Mouse (Mus musculus) midbrain, embryonic 10.5 days (tissue): ENCODE data around the gene 1700007K13Rik. TPM values are rescaled to one million over a fixed set of nuclear protein-coding genes. Genes with fewer than 3 reads are reported as not detected.
"Not testable (repeated sequence)": the region's sequence is repeated elsewhere in the genome, so short reads cannot be mapped to it uniquely, and the experiment has no call there.

ENCODE experiments used
- DNase-seq: peaks from one replicate; pipeline ENCODE4 v3.0.0-alpha.2; 2017; ENCODE audit warnings: low spot score
- H3K27ac ChIP-seq: fragments of 300-500 bp; sonication (generic); replicated peaks from 2 replicates; pipeline ENCODE4 v1.5.1; 2016; ENCODE audit warnings: mild to moderate bottlenecking
- H3K27me3 ChIP-seq: fragments of 300-500 bp; sonication (generic); 2 replicates; pipeline ENCODE4 v1.6.1; 2016; ENCODE audit warnings: low read depth, mild to moderate bottlenecking; ENCODE audit not compliant: poor library complexity, severe bottlenecking
- H3K36me3 ChIP-seq: fragments of 300-500 bp; sonication (generic); 2 replicates; pipeline ENCODE4 v1.6.1; 2016; ENCODE audit warnings: mild to moderate bottlenecking, moderate library complexity
- H3K4me1 ChIP-seq: fragments of 300-500 bp; sonication (generic); 2 replicates; pipeline ENCODE4 v1.6.1; 2016
- H3K4me3 ChIP-seq: fragments of 300-500 bp; sonication (generic); 2 replicates; pipeline ENCODE4 v1.5.1; 2016; ENCODE audit warnings: mild to moderate bottlenecking, moderate library complexity
- H3K9me3 ChIP-seq: fragments of 300-500 bp; sonication (generic); replicated peaks from 2 replicates; pipeline ENCODE4 v1.6.1; 2016; ENCODE audit warnings: mild to moderate bottlenecking
- WGBS: fragments of 180-500 bp; shearing (Covaris S2); methylation state at CpG from one replicate; pipeline ENCODE4 v1.1.7; 2016; 5-methylcytosine and 5-hydroxymethylcytosine counted together
- polyA plus RNA-seq: library from polyadenylated mRNA; unstranded; fragments of >200 nt; fragmentation: Nextera tagmentation; extraction: Ambion mirVana; gene quantifications from 2 replicates; pipeline ENCODE4 v1.2.1, GENCODE M21; 2016

Gene 1700007K13Rik
- polyA plus RNA-seq, 1 experiment from 2014 or later = 0.94 TPM

GRCm38 (mm10) chr2:28495801-28496595 is 29.9 kb upstream of the 1700007K13Rik start:
- Histone ChIP-seq H3K4me1 (no peaks in the 10 kb centered on the region; the same call in 1 of the 2 replicates), H3K9me3 (no peaks in the 10 kb centered on the region), H3K27me3 (no peaks in the 10 kb centered on the region), H3K4me3 (no peak overlapping the region), H3K27ac (no peak overlapping the region), H3K36me3 (no peaks in the 10 kb centered on the region)
- WGBS = 88% methylated on average over 16 of the region's 16 CpGs
- DNase-seq = no peak

DNA sequence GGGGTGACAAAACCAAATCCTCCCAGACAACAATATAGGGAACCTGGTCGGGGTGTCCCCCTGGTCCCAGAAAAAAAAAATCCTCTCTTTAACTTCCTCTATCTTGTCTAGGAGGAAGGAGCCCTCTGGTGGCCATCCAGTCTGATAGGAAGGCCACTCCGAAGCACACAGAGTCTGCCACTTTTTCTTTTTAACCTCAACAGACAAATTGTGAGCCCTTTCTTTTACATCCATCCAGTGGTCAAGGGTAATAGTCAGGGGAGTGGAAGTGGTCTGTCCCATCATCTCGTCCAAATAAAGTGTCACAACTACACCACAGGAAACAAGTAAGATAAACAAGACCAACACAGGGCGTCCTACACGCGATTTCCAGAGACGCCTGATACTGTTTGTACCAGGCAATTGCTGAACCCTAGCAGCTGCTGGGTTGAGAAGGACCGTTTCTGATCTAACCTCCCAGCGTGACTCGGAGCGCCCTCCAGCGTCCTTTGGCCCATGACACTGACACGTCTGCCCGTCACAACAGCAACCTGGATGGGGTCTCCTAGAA is 29.1 kb upstream of the 1700007K13Rik start:
- H3K9me3 ChIP-seq = no peaks in the 10 kb centered on the region
- H3K36me3 ChIP-seq = no peaks in the 10 kb centered on the region
- no peak overlapping the region for H3K4me3 ChIP-seq
- 86% methylated on average over 14 of the region's 14 CpGs for WGBS
- no peaks in the 10 kb centered on the region for H3K27me3 ChIP-seq
- H3K4me1 ChIP-seq = no peaks in the 10 kb centered on the region; the same call in 1 of the 2 replicates
- H3K27ac ChIP-seq = no peak overlapping the region
- DNase-seq = no peak

GRCm38 (mm10) chr2:28494521-28494920 is 28.4 kb upstream of the 1700007K13Rik start:
- H3K36me3 ChIP-seq = no peaks in the 10 kb centered on the region
- H3K4me3 ChIP-seq = no peak overlapping the region
- H3K27ac ChIP-seq = no peak overlapping the region
- no peaks in the 10 kb centered on the region for H3K9me3 ChIP-seq
- 85% methylated on average over 2 of the region's 2 CpGs for WGBS
- H3K4me1 ChIP-seq = no peaks in the 10 kb centered on the region; the same call in 1 of the 2 replicates
- no peak for DNase-seq
- H3K27me3 ChIP-seq = no peaks in the 10 kb centered on the region

GRCm38 (mm10) chr2:28483861-28484260 is 17.7 kb upstream of the 1700007K13Rik start:
- no peaks in the 10 kb centered on the region for H3K36me3 ChIP-seq
- no peaks in the 10 kb centered on the region for H3K9me3 ChIP-seq
- peaks cover 4% of the 10 kb centered on the region; the same call in 1 of the 2 replicates for H3K4me1 ChIP-seq
- H3K27me3 ChIP-seq = no peaks in the 10 kb centered on the region
- H3K27ac ChIP-seq = no peak overlapping the region
- 76% methylated on average over 2 of the region's 2 CpGs for WGBS
- no peak for DNase-seq
- H3K4me3 ChIP-seq = no peak overlapping the region

- H3K36me3 ChIP-seq = no peaks in the 10 kb centered on the region
- no peaks in the 10 kb centered on the region for H3K9me3 ChIP-seq
- peaks cover 4% of the 10 kb centered on the region; the same call in 1 of the 2 replicates for H3K4me1 ChIP-seq
- H3K4me3 ChIP-seq = no peak overlapping the region
- WGBS = 83% methylated on average over 20 of the region's 20 CpGs
- no peak for DNase-seq
- H3K27ac ChIP-seq = no peak overlapping the region
- no peaks in the 10 kb centered on the region for H3K27me3 ChIP-seq
Measured at GRCm38 (mm10) chr2:28479208-28480204, 13.4 kb upstream of the 1700007K13Rik start.

GRCm38 (mm10) chr2:28477993-28478392 is 11.9 kb upstream of the 1700007K13Rik start:
- not testable (repeated sequence) for H3K36me3 ChIP-seq, H3K4me1 ChIP-seq, H3K27me3 ChIP-seq, DNase-seq, H3K4me3 ChIP-seq, H3K9me3 ChIP-seq, H3K27ac ChIP-seq
- WGBS = 88% methylated on average over 5 of the region's 5 CpGs

GRCm38 (mm10) chr2:28472011-28472410 is 5.9 kb upstream of the 1700007K13Rik start:
- H3K9me3 ChIP-seq, H3K27me3 ChIP-seq, DNase-seq, H3K4me3 ChIP-seq, H3K27ac ChIP-seq, H3K4me1 ChIP-seq: not testable (repeated sequence)
- 94% methylated on average over 8 of the region's 8 CpGs for WGBS
- H3K36me3 ChIP-seq = peaks cover 50% of the 10 kb centered on the region

GRCm38 (mm10) chr2:28470591-28470990 is 4.5 kb upstream of the 1700007K13Rik start:
- peaks cover 50% of the 10 kb centered on the region for H3K36me3 ChIP-seq
- peaks cover 1% of the 10 kb centered on the region; the same call in 1 of the 2 replicates for H3K27me3 ChIP-seq
- H3K27ac ChIP-seq = no peak overlapping the region
- H3K9me3 ChIP-seq = no peaks in the 10 kb centered on the region; the same call in 1 of the 2 replicates
- no peak overlapping the region for H3K4me3 ChIP-seq
- peaks cover 20% of the 10 kb centered on the region for H3K4me1 ChIP-seq
- 99% methylated on average over 2 of the region's 2 CpGs for WGBS
- DNase-seq = no peak

GRCm38 (mm10) chr2:28469461-28469860 is 3.3 kb upstream of the 1700007K13Rik start:
- Histone ChIP-seq H3K9me3 (no peaks in the 10 kb centered on the region; the same call in 1 of the 2 replicates), H3K4me3 (peak overlapping the region; percentile 92), H3K36me3 (peaks cover 50% of the 10 kb centered on the region), H3K27me3 (peaks cover 13% of the 10 kb centered on the region), H3K4me1 (peaks cover 25% of the 10 kb centered on the region), H3K27ac (no peak overlapping the region)
- 95% methylated on average over 14 of the region's 14 CpGs for WGBS
- no peak for DNase-seq

- H3K27ac ChIP-seq = peak overlapping the region; percentile 95
- no peak for DNase-seq
- H3K9me3 ChIP-seq = no peaks in the 10 kb centered on the region; the same call in 1 of the 2 replicates
- peaks cover 50% of the 10 kb centered on the region for H3K36me3 ChIP-seq
- H3K4me3 ChIP-seq = peak overlapping the region; percentile 92
- H3K4me1 ChIP-seq = peaks cover 25% of the 10 kb centered on the region
- peaks cover 18% of the 10 kb centered on the region for H3K27me3 ChIP-seq
- 53% methylated on average over 18 of the region's 18 CpGs for WGBS
Measured at GRCm38 (mm10) chr2:28468486-28469225, 2.5 kb upstream of the 1700007K13Rik start.

DNA sequence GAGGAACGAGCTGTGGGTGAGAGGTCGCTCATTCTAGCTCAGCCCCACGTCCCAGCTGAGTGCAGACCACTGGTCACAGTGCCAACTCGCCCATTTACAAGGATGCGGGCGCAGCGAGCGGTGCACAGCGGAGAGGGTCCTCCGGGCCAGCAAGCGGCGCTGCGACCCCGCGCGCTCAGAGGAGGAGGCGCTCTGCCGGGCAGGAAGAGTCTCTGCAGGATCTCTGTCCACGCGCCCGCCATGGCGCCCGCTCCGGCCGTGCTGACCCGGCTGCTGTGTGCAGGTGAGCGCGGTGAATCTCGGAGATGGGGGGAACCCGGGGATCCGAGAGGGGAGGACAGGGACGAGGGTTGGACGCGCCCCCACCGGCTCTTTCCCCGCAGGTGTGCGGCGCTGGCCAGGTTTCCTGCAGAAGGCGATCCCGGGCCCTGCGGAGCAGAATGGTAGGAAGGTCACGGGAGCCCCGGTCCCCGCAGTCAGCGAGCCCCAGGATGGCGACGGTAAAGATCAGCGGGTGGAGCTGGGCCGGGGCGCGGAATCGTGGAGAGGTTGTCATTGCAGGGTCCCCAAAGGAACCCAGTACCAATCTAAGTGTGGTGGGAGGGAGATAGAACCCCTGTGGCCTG is 1.8 kb upstream of the 1700007K13Rik start, which contains the start of gene Mrps2:
Gene Mrps2, plus strand, starts transcription at position 207 of the 626 bp plus-strand sequence.
- DNase-seq = peak; percentile 93
- WGBS = under 1% methylated on average over 52 of the region's 52 CpGs
- Histone ChIP-seq H3K4me3 (peak within 1 kb of the TSS; percentile 92), H3K27me3 (peaks cover 18% of the 10 kb centered on the region), H3K36me3 (peaks cover 44% of the 10 kb centered on the region), H3K9me3 (no peaks in the 10 kb centered on the region; the same call in 1 of the 2 replicates), H3K27ac (peak within 1 kb of the TSS; percentile 95), H3K4me1 (peaks cover 25% of the 10 kb centered on the region)
